Mouse (Mus musculus): ENCODE measurements around the gene Inpp5d. TPM values are rescaled to one million over a fixed set of nuclear protein-coding genes. Genes with fewer than 3 reads are reported as not detected.

Gene Inpp5d
- polyA plus RNA-seq (2015; fragmentation: Nextera tagmentation; extraction: Ambion mirVana): 4.7 and 6.4 TPM in 2 replicates

GRCm38 (mm10) chr1:87620211-87620668 is at the start of gene Inpp5d:
Gene Inpp5d, plus strand, starts transcription at chr1:87620312.

GRCm38 (mm10) chr1:87573800-87574215 is 46.3 kb upstream of the Inpp5d start, which contains the start of gene Ngef:
Gene Ngef, minus strand, starts transcription at chr1:87573870.

GRCm38 (mm10) chr1:87755641-87756470 is 135.7 kb downstream of the Inpp5d start, which contains the start of gene Atg16l1:
Gene Atg16l1, plus strand, starts transcription at chr1:87755870.

Other genes with a start within 250 kb of the Inpp5d start
- gene Kcnj13, start 225.6 kb upstream of the Inpp5d start, polyA plus RNA-seq (2015; fragmentation: Nextera tagmentation; extraction: Ambion mirVana): 0.35 and 1.4 TPM in 2 replicates
- 6.4 TPM in 1 of 2 replicates, not detected in the other for gene Snorc, start 150.0 kb upstream of the Inpp5d start, polyA plus RNA-seq (2015; fragmentation: Nextera tagmentation; extraction: Ambion mirVana)
- 1.4 and 1.7 TPM in 2 replicates for gene Neu2, start 110.4 kb upstream of the Inpp5d start, polyA plus RNA-seq (2015; fragmentation: Nextera tagmentation; extraction: Ambion mirVana)
- 0.21 and 0.49 TPM in 2 replicates for gene Ngef, start 46.4 kb upstream of the Inpp5d start, polyA plus RNA-seq (2015; fragmentation: Nextera tagmentation; extraction: Ambion mirVana)
- gene Atg16l1, start 135.6 kb downstream of the Inpp5d start, polyA plus RNA-seq (2015; fragmentation: Nextera tagmentation; extraction: Ambion mirVana): 13.9 and 16.4 TPM in 2 replicates
- gene Sag, start 183.4 kb downstream of the Inpp5d start, polyA plus RNA-seq (2015; fragmentation: Nextera tagmentation; extraction: Ambion mirVana): 0.92 and 0.97 TPM in 2 replicates
- 15.3 and 18.1 TPM in 2 replicates for gene Dgkd, start 233.0 kb downstream of the Inpp5d start, polyA plus RNA-seq (2015; fragmentation: Nextera tagmentation; extraction: Ambion mirVana)

Data from skeletal muscle tissue, postnatal 0 days (tissue).